Mouse (Mus musculus) liver, embryonic 14.5 days (tissue): ENCODE measurements around the gene Morn1. TPM values are rescaled to one million over a fixed set of nuclear protein-coding genes. Genes with fewer than 3 reads are reported as not detected.

Experiments
- ATAC-seq: fragments of 200-750 bp; cut with Nextera tagmentation; 2 replicates; pipeline ENCODE4 v1.8.0; 2017; ENCODE audit warnings: moderate number of reproducible peaks, mild to moderate bottlenecking, moderate library complexity; ENCODE audit not compliant: insufficient read depth
- DNase-seq, 3 experiments: peaks; one replicate each; pipeline ENCODE4 v3.0.0-alpha.2; 2012 to 2013; ENCODE audit warnings: low read depth in 3 of 3, low spot score in 3 of 3
- H3K27ac ChIP-seq: fragments of 300-500 bp; sonication (generic); 2 replicates; pipeline ENCODE4 v1.5.1; 2014; ENCODE audit warnings: moderate library complexity, mild to moderate bottlenecking, control low read depth, inconsistent platforms
- H3K27me3 ChIP-seq: fragments of 300-500 bp; sonication (generic); 2 replicates; pipeline ENCODE4 v1.6.1; 2014; ENCODE audit warnings: mild to moderate bottlenecking, low read length, moderate library complexity; ENCODE audit not compliant: control insufficient read depth, insufficient read depth
- H3K36me3 ChIP-seq: fragments of 300-500 bp; sonication (generic); replicated peaks from 2 replicates; pipeline ENCODE4 v1.6.1; 2014; ENCODE audit warnings: low read depth; ENCODE audit not compliant: control insufficient read depth, insufficient read depth
- H3K4me1 ChIP-seq, 2 experiments: fragments of 200-500 bp in 1 of 2; fragments of 300-500 bp in 1 of 2; sonication (generic) in 1 of 2; replicated peaks; 2 replicates each; pipeline ENCODE4 v1.6.1; 2012 to 2014; ENCODE audit warnings: antibody characterized with exemption in 1 of 2, inconsistent platforms in 1 of 2, low read length in 1 of 2; ENCODE audit not compliant: control insufficient read depth in 2 of 2, insufficient read depth in 2 of 2
- H3K4me2 ChIP-seq: fragments of 300-500 bp; sonication (generic); 2 replicates; pipeline ENCODE4 v1.6.1; 2014; ENCODE audit warnings: low read depth, mild to moderate bottlenecking, control low read depth, moderate library complexity
- H3K4me3 ChIP-seq, 2 experiments: fragments of 200-500 bp in 1 of 2; fragments of 300-500 bp in 1 of 2; sonication (generic) in 1 of 2; 2 replicates each; pipeline ENCODE4 v1.5.1; 2012 to 2014; ENCODE audit warnings: low read depth in 2 of 2, low read length in 2 of 2, mild to moderate bottlenecking in 2 of 2, control low read depth in 1 of 2, inconsistent platforms in 1 of 2, moderate library complexity in 1 of 2; ENCODE audit not compliant: insufficient read depth in 1 of 2
- H3K9ac ChIP-seq: fragments of 300-500 bp; sonication (generic); replicated peaks from 2 replicates; pipeline ENCODE4 v1.6.1; 2014; ENCODE audit warnings: mild to moderate bottlenecking, control low read depth, moderate library complexity
- H3K9me3 ChIP-seq: fragments of 300-500 bp; sonication (generic); 2 replicates; pipeline ENCODE4 v1.6.1; 2016; ENCODE audit warnings: low read length, mixed read lengths; ENCODE audit not compliant: control insufficient read depth
- CTCF ChIP-seq: IDR thresholded peaks from 2 replicates; pipeline ENCODE4 v1.5.1; 2016; ENCODE audit warnings: antibody characterized with exemption, low read depth, control low read depth
- EP300 ChIP-seq: IDR thresholded peaks from 2 replicates; pipeline ENCODE4 v1.6.1; 2016; ENCODE audit warnings: antibody characterized with exemption, low read depth
- WGBS: fragments of 180-500 bp; shearing (Covaris S2); extraction: QIAGEN DNeasy Blood & Tissue Kit; methylation state at CpG from one replicate; pipeline ENCODE4 v1.1.7; 2014; ENCODE audit not compliant: insufficient replicate concordance; 5-methylcytosine and 5-hydroxymethylcytosine counted together
- polyA plus RNA-seq, 2 experiments: library from polyadenylated mRNA; depleted of rRNA in 1 of 2; stranded (reverse) in 1 of 2; unstranded in 1 of 2; fragments of >200 nt; fragmentation: Nextera tagmentation in 1 of 2; extraction: Ambion mirVana in 1 of 2; gene quantifications; 2 replicates each; pipeline versions ENCODE4 v1.2.1 to v1.2.3; 2012 to 2014

The Morn1 gene
- polyA plus RNA-seq, 2 experiments = 0.85 to 1.1 TPM

DNA sequence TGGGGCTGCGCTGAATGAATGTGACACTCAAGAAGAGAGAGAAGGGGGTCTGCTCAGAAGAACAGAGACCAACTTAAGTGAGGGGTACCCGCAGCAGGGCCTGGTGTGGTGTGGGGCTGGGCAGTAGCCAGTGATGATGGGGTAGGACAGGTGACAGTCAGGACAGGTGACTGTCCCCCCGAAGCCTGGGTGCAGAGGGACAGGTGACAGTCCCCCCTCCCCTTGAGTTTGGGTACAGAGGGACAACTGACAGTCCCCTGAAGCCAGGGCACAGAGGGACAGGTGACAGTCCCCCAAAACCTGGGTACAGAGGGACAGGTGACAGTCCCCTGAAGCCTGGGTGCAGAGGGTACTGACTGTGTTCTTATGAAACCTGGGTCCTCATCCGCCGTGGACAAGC lies 39.8 kb downstream of the Morn1 start:
- Histone ChIP-seq H3K27ac (no peak overlapping the region), H3K4me2 (no peak overlapping the region), H3K4me1 (peaks cover 13 to 15% of the 10 kb centered on the region in 2 experiments), H3K4me3 (no peak overlapping the region), H3K27me3 (no peaks in the 10 kb centered on the region), H3K9me3 (no peaks in the 10 kb centered on the region), H3K9ac (no peak overlapping the region), H3K36me3 (no peaks in the 10 kb centered on the region)
- ATAC-seq (no peak), DNase-seq (no peak)
- TF ChIP-seq EP300 = no peak
- no peak for TF ChIP-seq CTCF
- 62% methylated on average over 5 of the region's 5 CpGs for WGBS

DNA sequence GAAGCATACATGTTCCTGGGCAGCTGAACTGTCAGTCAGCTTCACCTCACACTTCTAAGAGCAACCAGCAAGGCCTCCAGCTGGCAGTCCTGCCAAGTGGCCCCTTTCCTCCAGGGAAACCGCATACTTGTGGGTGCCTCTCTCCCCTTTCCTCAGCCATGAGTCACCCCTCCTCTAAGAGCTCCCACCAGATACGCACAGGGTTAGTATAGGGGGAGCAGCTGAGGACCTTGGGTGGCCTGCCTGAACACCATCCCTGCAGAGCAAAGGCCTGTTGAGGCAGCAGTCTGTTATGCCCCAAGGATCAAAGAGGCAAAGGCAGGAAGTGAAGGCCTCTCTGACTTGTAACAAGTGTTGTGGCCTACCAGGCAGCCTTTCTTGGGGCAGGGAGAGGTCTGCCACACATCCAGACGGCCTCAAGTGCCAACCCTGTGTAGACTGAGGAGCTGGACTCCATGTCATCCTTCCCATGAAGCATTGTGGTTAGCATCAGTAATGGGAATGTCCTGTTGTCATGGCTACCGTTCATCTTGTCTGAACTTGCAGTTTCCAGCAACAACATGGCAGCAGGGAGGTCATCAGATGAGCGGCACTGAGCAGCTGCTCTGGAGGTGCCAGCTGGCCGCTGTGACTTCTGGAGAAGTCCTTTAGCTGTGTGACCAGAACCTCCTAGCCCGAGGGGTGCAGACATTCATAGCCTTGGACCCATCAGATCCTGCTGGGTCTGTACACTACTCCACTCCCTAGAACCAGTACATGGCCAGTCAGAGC lies 40.4 kb downstream of the Morn1 start:
- 62% methylated on average over 7 of the region's 7 CpGs for WGBS
- Histone ChIP-seq H3K4me3 (no peak overlapping the region), H3K27me3 (no peaks in the 10 kb centered on the region), H3K36me3 (no peaks in the 10 kb centered on the region), H3K9me3 (no peaks in the 10 kb centered on the region), H3K4me1 (peaks cover 8 to 11% of the 10 kb centered on the region in 2 experiments), H3K27ac (no peak overlapping the region), H3K9ac (no peak overlapping the region), H3K4me2 (no peak overlapping the region)
- ATAC-seq = no peak
- TF ChIP-seq EP300 (no peak), CTCF (no peak)
- no peak for DNase-seq

DNA sequence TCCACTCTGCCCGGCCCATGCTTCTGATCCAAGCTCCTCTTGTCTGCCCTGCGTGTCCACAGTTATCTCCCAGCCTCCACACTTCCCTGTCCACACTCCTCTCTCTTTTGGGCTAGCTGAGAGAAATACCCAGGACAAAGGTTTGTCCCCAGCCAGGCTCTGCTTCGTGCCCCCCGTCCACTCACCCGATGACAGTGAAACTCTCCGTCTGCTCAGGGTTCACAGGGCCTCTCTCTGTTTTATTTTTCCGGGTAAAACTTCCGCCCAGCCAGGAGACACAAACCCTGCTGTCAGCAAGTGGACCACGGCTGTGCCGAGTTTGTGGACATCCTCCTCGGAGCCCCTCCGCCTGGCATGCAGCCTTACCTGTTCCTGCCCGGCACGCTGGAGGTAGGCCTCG lies 42.0 kb downstream of the Morn1 start:
- WGBS = 71% methylated on average over 15 of the region's 15 CpGs
- no peaks in the 10 kb centered on the region for H3K9me3 ChIP-seq
- no peak overlapping the region for H3K4me2 ChIP-seq

DNA sequence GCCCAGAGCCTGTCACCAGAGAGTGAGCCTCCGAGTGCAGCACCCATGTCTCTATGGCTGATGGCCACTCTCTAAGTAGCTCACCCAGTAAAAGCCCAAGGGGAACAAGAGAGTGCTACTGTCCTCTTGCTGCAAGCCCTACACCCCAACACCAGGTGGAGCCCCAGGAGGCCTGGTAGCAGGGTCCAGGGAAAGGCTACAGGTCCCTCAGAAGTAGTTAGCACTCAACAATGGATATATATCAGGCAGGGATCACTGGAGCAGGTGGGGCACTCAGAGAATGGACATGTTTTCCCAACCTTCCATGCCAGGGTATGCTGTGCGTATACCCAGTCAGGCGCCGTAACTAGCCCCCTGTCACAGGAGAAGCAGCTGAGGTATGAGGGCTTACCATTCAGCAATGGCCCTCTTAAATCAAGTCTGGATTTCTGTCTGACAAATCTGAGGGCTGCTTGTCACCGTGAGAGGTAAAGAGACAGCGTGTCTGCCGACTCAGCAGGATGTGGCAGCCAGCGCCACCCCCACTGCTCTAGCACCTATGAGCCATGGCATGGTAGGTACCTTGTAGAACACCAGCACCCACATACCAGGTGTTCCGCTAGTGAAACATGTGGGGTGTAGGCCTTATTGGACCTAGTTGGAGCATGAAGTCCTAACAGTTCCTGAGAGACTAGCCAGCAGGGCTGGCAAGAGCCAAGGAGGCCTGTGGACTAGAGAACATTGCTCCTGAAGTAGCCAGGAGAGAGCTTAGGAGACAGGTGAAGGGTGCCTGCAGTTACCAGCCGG lies 42.9 kb downstream of the Morn1 start:
- peaks cover 8 to 11% of the 10 kb centered on the region in 2 experiments for H3K4me1 ChIP-seq
- no peaks in the 10 kb centered on the region for H3K36me3 ChIP-seq
- no peak overlapping the region for H3K27ac ChIP-seq
- no peak overlapping the region for H3K4me2 ChIP-seq
- WGBS = 71% methylated on average over 10 of the region's 10 CpGs
- no peaks in the 10 kb centered on the region for H3K27me3 ChIP-seq
- DNase-seq (no peak), ATAC-seq (no peak)
- H3K4me3 ChIP-seq = no peak overlapping the region
- H3K9ac ChIP-seq = no peak overlapping the region
- TF ChIP-seq EP300 (no peak), CTCF (peak; percentile 65)
- H3K9me3 ChIP-seq = no peaks in the 10 kb centered on the region

More for the DNA sequence above, 42.0 kb downstream of the Morn1 start:
- Histone ChIP-seq H3K27me3 (no peaks in the 10 kb centered on the region), H3K27ac (no peak overlapping the region), H3K9ac (no peak overlapping the region), H3K4me3 (no peak overlapping the region), H3K36me3 (no peaks in the 10 kb centered on the region), H3K4me1 (peaks cover 8 to 11% of the 10 kb centered on the region in 2 experiments)
- TF ChIP-seq CTCF (no peak), EP300 (no peak)
- DNase-seq = no peak
- ATAC-seq = no peak

DNA sequence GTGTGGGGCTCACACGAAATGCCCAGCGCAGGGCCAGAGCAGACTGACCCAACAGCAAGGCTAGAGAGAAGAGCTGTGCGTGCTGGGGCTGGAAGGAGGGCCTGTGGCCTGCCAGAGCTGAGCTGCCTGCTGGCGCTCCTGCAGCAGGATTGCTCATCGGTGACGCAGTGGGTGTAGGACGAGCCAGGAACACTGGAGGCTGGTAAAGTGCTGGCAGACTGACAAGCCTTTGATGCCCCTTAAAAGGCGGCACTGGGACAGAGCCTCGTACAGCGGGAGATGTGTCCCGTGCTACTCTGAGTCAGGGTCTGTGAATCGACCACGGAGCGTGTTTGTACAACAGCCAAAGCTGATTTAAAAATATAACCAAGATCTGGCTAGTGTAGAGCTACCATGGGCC lies 43.6 kb downstream of the Morn1 start:
- Histone ChIP-seq H3K27me3 (no peaks in the 10 kb centered on the region), H3K27ac (no peak overlapping the region), H3K4me2 (no peak overlapping the region), H3K9me3 (no peaks in the 10 kb centered on the region), H3K36me3 (no peaks in the 10 kb centered on the region), H3K4me1 (peaks cover 3 to 7% of the 10 kb centered on the region in 2 experiments), H3K9ac (no peak overlapping the region), H3K4me3 (no peak overlapping the region)
- TF ChIP-seq EP300 = no peak
- TF ChIP-seq CTCF = no peak
- ATAC-seq = no peak
- WGBS = 75% methylated on average over 14 of the region's 14 CpGs
- DNase-seq = no peak
